Mouse (Mus musculus) CH12.LX (cell line): ENCODE data around the gene Mfsd10. TPM values are rescaled to one million over a fixed set of nuclear protein-coding genes. Genes with fewer than 3 reads are reported as not detected.
A peak's percentile ranks its signal among the peaks of the same experiment; 100 is the strongest.

Experiments used
- DNase-seq: peaks from one replicate; pipeline ENCODE4 v3.0.0-alpha.2; 2013; ENCODE audit errors: extremely low read depth
- H3K27ac ChIP-seq: 2 replicates; pipeline ENCODE4 v1.5.1; 2012; ENCODE audit warnings: low read depth, mild to moderate bottlenecking, control low read depth, moderate library complexity; ENCODE audit not compliant: insufficient read depth
- H3K27me3 ChIP-seq: replicated peaks from 2 replicates; pipeline ENCODE3; 2012; ENCODE audit warnings: inconsistent platforms
- H3K36me3 ChIP-seq, 2 experiments: replicated peaks in 1 of 2; 2 replicates each; pipeline versions ENCODE3 to v1.6.1; 2012; ENCODE audit warnings: inconsistent platforms in 1 of 2, low read length in 1 of 2, mild to moderate bottlenecking in 1 of 2, mixed read lengths in 1 of 2, moderate library complexity in 1 of 2; ENCODE audit not compliant: control insufficient read depth in 1 of 2, insufficient read depth in 1 of 2
- H3K4me1 ChIP-seq, 2 experiments: 2 replicates each; pipeline ENCODE4 v1.6.1; 2012; ENCODE audit warnings: inconsistent platforms in 1 of 2, moderate library complexity in 1 of 2; ENCODE audit not compliant: insufficient read depth in 2 of 2, control insufficient read depth in 1 of 2
- H3K4me2 ChIP-seq: 2 replicates; pipeline ENCODE4 v1.6.1; 2012; ENCODE audit warnings: low read depth, mild to moderate bottlenecking, control low read depth; ENCODE audit not compliant: poor library complexity, insufficient read depth, severe bottlenecking
- H3K4me3 ChIP-seq, 3 experiments: fragments of 150-350 bp in 1 of 3; sonication (generic) in 1 of 3; replicated peaks in 1 of 3; 2 replicates each; pipeline versions ENCODE3 to v1.5.1; 2011 to 2012; ENCODE audit warnings: low read depth in 2 of 3, low read length in 2 of 3, mild to moderate bottlenecking in 2 of 3, moderate library complexity in 2 of 3, control low read depth in 1 of 3, improper control_type of control experiment in 1 of 3, inconsistent platforms in 1 of 3, mixed read lengths in 1 of 3; ENCODE audit not compliant: poor library complexity in 1 of 3
- H3K79me2 ChIP-seq: replicated peaks from 2 replicates; pipeline ENCODE4 v1.6.1; 2012; ENCODE audit warnings: mild to moderate bottlenecking, moderate library complexity; ENCODE audit not compliant: control insufficient read depth, poor library complexity, insufficient read depth, severe bottlenecking; ENCODE audit errors: extremely low read depth
- H3K9ac ChIP-seq: 2 replicates; pipeline ENCODE4 v1.6.1; 2012; ENCODE audit warnings: low read depth, mild to moderate bottlenecking, control low read depth, moderate library complexity; ENCODE audit not compliant: insufficient read depth
- H3K9me3 ChIP-seq: replicated peaks from 2 replicates; pipeline ENCODE3; 2012; ENCODE audit warnings: low read length, inconsistent platforms, mixed read lengths
- BHLHE40 ChIP-seq: IDR thresholded peaks from 2 replicates; pipeline ENCODE4 v1.6.1; 2011; ENCODE audit warnings: mild to moderate bottlenecking, low read depth, low read length, improper control_type of control experiment
- CHD1 ChIP-seq: IDR thresholded peaks from 2 replicates; pipeline ENCODE4 v1.6.1; 2012; ENCODE audit warnings: low read depth, low read length, improper control_type of control experiment, inconsistent platforms
- CHD2 ChIP-seq: IDR thresholded peaks from 2 replicates; pipeline ENCODE4 v1.6.1; 2011; ENCODE audit warnings: low read length, improper control_type of control experiment
- CTCF ChIP-seq, 2 experiments: IDR thresholded peaks in 1 of 2; conservative IDR thresholded peaks in 1 of 2; 2 replicates each; pipeline ENCODE4 v1.5.1; 2011 to 2012; ENCODE audit warnings: low read depth in 2 of 2, low read length in 2 of 2, improper control_type of control experiment in 1 of 2, inconsistent platforms in 1 of 2, mild to moderate bottlenecking in 1 of 2, moderate library complexity in 1 of 2
- E2F4 ChIP-seq: IDR thresholded peaks from 2 replicates; pipeline ENCODE4 v1.6.1; 2011; ENCODE audit warnings: low read depth, low read length, improper control_type of control experiment; ENCODE audit not compliant: insufficient replicate concordance
- ELF1 ChIP-seq: IDR thresholded peaks from 2 replicates; pipeline ENCODE4 v1.6.1; 2014; ENCODE audit warnings: low read depth, mild to moderate bottlenecking, inconsistent platforms, low read length, improper control_type of control experiment
- EP300 ChIP-seq: IDR thresholded peaks from 2 replicates; pipeline ENCODE4 v1.6.1; 2011; ENCODE audit warnings: low read length, improper control_type of control experiment
- HCFC1 ChIP-seq: IDR thresholded peaks from 2 replicates; pipeline ENCODE4 v1.6.1; 2012; ENCODE audit warnings: low read depth, mild to moderate bottlenecking, inconsistent platforms, low read length, improper control_type of control experiment
- JUND ChIP-seq: conservative IDR thresholded peaks from 2 replicates; pipeline ENCODE4 v1.6.1; 2011; ENCODE audit warnings: low read depth, low read length, improper control_type of control experiment
- KAT2A ChIP-seq: IDR thresholded peaks from 2 replicates; pipeline ENCODE4 v1.6.1; 2012; ENCODE audit warnings: low read length, improper control_type of control experiment, inconsistent platforms; ENCODE audit not compliant: insufficient replicate concordance
- MXI1 ChIP-seq: IDR thresholded peaks from 2 replicates; pipeline ENCODE4 v1.6.1; 2011; ENCODE audit warnings: mild to moderate bottlenecking, low read depth, low read length, improper control_type of control experiment
- NELFE ChIP-seq: IDR thresholded peaks from 2 replicates; pipeline ENCODE4 v1.6.1; 2011; ENCODE audit warnings: low read depth, low read length, improper control_type of control experiment
- POLR2A ChIP-seq: IDR thresholded peaks from 2 replicates; pipeline ENCODE4 v1.6.1; 2011; ENCODE audit warnings: low read depth, mild to moderate bottlenecking, improper control_type of control experiment, low read length
- POLR2AphosphoS2 ChIP-seq: IDR thresholded peaks from 2 replicates; pipeline ENCODE4 v1.6.1; 2011; ENCODE audit warnings: low read depth, low read length, improper control_type of control experiment
- RAD21 ChIP-seq: IDR thresholded peaks from 2 replicates; pipeline ENCODE4 v1.6.1; 2011; ENCODE audit warnings: low read depth, mild to moderate bottlenecking, low read length, improper control_type of control experiment, moderate library complexity
- RCOR1 ChIP-seq: conservative IDR thresholded peaks from 2 replicates; pipeline ENCODE4 v1.6.1; 2012; ENCODE audit warnings: low read depth, mild to moderate bottlenecking, inconsistent platforms, low read length, improper control_type of control experiment
- SIN3A ChIP-seq: IDR thresholded peaks from 2 replicates; pipeline ENCODE4 v1.6.1; 2012; ENCODE audit warnings: low read length, improper control_type of control experiment, inconsistent platforms
- SMC3 ChIP-seq: IDR thresholded peaks from 2 replicates; pipeline ENCODE4 v1.6.1; 2011; ENCODE audit warnings: low read depth, low read length, improper control_type of control experiment
- TBP ChIP-seq: conservative IDR thresholded peaks from 2 replicates; pipeline ENCODE4 v1.6.1; 2011; ENCODE audit warnings: low read depth, low read length, improper control_type of control experiment
- UBTF ChIP-seq: IDR thresholded peaks from 2 replicates; pipeline ENCODE4 v1.6.1; 2012; ENCODE audit warnings: low read depth, mild to moderate bottlenecking, inconsistent platforms, low read length, improper control_type of control experiment, moderate library complexity
- USF1 ChIP-seq: IDR thresholded peaks from 2 replicates; pipeline ENCODE4 v1.6.1; 2014; ENCODE audit warnings: low read depth, mild to moderate bottlenecking, inconsistent platforms, low read length, improper control_type of control experiment
- USF2 ChIP-seq: conservative IDR thresholded peaks from 2 replicates; pipeline ENCODE4 v1.6.1; 2011; ENCODE audit warnings: low read depth, low read length, improper control_type of control experiment
- ZC3H11A ChIP-seq: IDR thresholded peaks from 2 replicates; pipeline ENCODE4 v1.6.1; 2012; ENCODE audit warnings: low read depth, mild to moderate bottlenecking, inconsistent platforms, low read length, improper control_type of control experiment
- ZKSCAN1 ChIP-seq: IDR thresholded peaks from 2 replicates; pipeline ENCODE4 v1.6.1; 2012; ENCODE audit warnings: low read depth, inconsistent platforms, low read length, improper control_type of control experiment, borderline replicate concordance
- dilution Hi-C: fragments of 300-500 bp; cut with MboI; formaldehyde crosslinking; loops from 2 replicates; pipeline ENCODE4 v1.14.3; 2020; ENCODE audit warnings: low sequenced_read_pairs; ENCODE audit not compliant: extremely low pct_unique_long_range_greater_than_20kb, extremely low pct_ligation_motif_present
- in situ Hi-C: fragments of 300-500 bp; cut with MboI; formaldehyde crosslinking; loops from 3 replicates; pipeline ENCODE4 v1.14.3; 2019; ENCODE audit warnings: low sequenced_read_pairs, low pct_ligation_motif_present, low pct_unique_long_range_greater_than_20kb, mixed read lengths
- polyA plus RNA-seq: library from polyadenylated mRNA; unstranded; fragments of >175 nt; gene quantifications from 2 replicates; pipeline ENCODE4 v1.2.1, GENCODE M21; 2012; ENCODE audit warnings: low read depth; ENCODE audit not compliant: insufficient read length
- total RNA-seq, 2 experiments: library from RNA; depleted of rRNA; stranded (reverse); fragments of 300-350 nt in 1 of 2; fragments of >200 nt in 1 of 2; gene quantifications; 2 replicates each; pipeline ENCODE4 v1.2.3; 2012 to 2014

Mfsd10 gene
- total and polyA plus RNA-seq, 3 experiments: 42.1 to 92.6 (median 67.5) TPM

DNA sequence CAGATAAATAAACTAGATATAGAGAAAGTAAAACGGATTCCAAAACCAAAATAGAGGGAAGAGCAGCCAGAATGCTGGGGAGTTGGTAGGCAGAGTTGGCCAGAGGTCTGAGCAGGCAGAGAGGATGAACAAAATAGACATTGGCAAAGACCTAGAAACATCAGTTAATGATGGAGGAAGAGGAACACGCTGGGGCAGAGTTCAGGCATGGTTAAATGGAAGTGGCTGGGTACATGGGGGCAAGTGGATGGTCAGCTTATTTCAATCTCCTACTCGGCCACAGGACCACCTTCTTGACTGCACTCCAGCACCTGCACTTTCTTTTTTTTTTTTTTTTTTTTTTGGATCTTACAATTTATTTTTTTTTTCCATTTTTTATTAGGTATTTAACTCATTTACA is 5.0 kb upstream of the Mfsd10 start:
- Histone ChIP-seq H3K4me1 (peaks cover 0 to 8% of the 10 kb centered on the region in 2 experiments; a peak in 2 of 4 replicates), H3K4me3 (no peak overlapping the region), H3K9ac (no peak overlapping the region), H3K9me3 (no peaks in the 10 kb centered on the region), H3K79me2 (no peaks in the 10 kb centered on the region), H3K27me3 (no peaks in the 10 kb centered on the region), H3K4me2 (no peak overlapping the region), H3K27ac (no peak overlapping the region), H3K36me3 (peaks cover 81 to 91% of the 10 kb centered on the region in 2 experiments)
- TF ChIP-seq RAD21 (no peak), JUND (no peak), BHLHE40 (no peak), ZKSCAN1 (no peak), SIN3A (no peak), EP300 (no peak), UBTF (no peak), E2F4 (no peak), POLR2AphosphoS2 (no peak), POLR2A (no peak), ZC3H11A (no peak), CHD2 (no peak)
- dilution Hi-C loops (no loop called here), in situ Hi-C loops (no loop called here)
- no peak for DNase-seq

DNA sequence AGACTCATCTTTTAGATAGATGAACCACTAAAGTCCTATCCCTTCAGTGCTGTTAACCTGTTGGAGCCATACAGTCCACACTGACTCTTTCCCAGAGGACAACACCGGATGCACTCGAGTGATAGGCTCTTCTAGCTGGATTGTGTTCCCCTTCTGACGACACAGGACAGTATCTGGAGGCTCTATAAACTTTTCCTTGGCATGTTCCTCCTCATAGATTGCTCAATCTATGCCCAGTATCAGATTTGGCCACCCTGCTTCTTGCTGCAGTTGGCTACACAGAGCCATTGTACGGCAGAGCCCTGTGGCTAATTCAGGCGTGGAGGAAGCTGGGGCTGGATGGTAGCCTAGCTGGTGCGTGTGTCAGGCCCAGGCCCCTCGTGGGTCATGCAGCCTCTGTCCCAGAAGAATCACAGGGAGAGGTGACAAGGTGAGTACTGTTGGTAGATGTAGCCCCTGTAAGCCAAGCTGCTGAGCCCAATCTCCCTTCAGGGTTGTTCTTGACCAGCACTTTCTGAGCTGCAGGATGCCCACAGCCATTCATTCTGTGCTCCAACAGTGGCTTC is 662 bp upstream of the Mfsd10 start:
- dilution Hi-C loops: no loop called here
- H3K36me3 ChIP-seq: peaks cover 64 to 79% of the 10 kb centered on the region in 2 experiments
- H3K9ac ChIP-seq: peak overlapping the region; percentile 68; the same call in 1 of the 2 replicates

More for the DNA sequence above, 662 bp upstream of the Mfsd10 start:
- DNase-seq: no peak
- H3K4me1 ChIP-seq: peaks cover 7 to 26% of the 10 kb centered on the region in 2 experiments; a peak in 3 of 4 replicates
- peak overlapping the region; percentile 86 for H3K27ac ChIP-seq
- no peaks in the 10 kb centered on the region for H3K9me3 ChIP-seq
- H3K27me3 ChIP-seq: no peaks in the 10 kb centered on the region
- H3K4me3 ChIP-seq: no peak overlapping the region
- in situ Hi-C loops: loop anchor here (5.0 kb wide), 1 partner anchor 110 kb away; the partner anchor contains the start of gene Sh3bp2
- no peak overlapping the region for H3K4me2 ChIP-seq
- H3K79me2 ChIP-seq: 0 out of 2 replicates have a peak, but pooled peaks cover 9% of the 10 kb centered on the region
- TF ChIP-seq USF2 (no peak), HCFC1 (no peak), SIN3A (no peak), USF1 (no peak), ELF1 (no peak), MXI1 (no peak), SMC3 (no peak), EP300 (no peak), BHLHE40 (no peak), KAT2A (no peak), CTCF (conservative IDR thresholded peaks at IDR 0.05 in 1 of 2, IDR thresholded peaks at IDR 0.05 in 1 of 2; ENCODE audit: low read depth in 2 of 2, low read length in 2 of 2) (no peak), POLR2A (no peak), NELFE (no peak), TBP (no peak), CHD1 (no peak), CHD2 (no peak), RCOR1 (no peak), ZC3H11A (no peak), E2F4 (no peak)
